Mouse (Mus musculus): Measurements from ENCODE around the gene Kdr. TPM values are rescaled to one million over a fixed set of nuclear protein-coding genes. Genes with fewer than 3 reads are reported as not detected.

Kdr gene
- total RNA-seq (2014; fragmentation: Nextera tagmentation), result not detected in 2 replicates
- total RNA-seq (2017), result 0.11 and 0.17 TPM in 2 replicates
- 0.01 TPM in 1 of 2 replicates, not detected in the other for polyA plus RNA-seq (2012)

DNA sequence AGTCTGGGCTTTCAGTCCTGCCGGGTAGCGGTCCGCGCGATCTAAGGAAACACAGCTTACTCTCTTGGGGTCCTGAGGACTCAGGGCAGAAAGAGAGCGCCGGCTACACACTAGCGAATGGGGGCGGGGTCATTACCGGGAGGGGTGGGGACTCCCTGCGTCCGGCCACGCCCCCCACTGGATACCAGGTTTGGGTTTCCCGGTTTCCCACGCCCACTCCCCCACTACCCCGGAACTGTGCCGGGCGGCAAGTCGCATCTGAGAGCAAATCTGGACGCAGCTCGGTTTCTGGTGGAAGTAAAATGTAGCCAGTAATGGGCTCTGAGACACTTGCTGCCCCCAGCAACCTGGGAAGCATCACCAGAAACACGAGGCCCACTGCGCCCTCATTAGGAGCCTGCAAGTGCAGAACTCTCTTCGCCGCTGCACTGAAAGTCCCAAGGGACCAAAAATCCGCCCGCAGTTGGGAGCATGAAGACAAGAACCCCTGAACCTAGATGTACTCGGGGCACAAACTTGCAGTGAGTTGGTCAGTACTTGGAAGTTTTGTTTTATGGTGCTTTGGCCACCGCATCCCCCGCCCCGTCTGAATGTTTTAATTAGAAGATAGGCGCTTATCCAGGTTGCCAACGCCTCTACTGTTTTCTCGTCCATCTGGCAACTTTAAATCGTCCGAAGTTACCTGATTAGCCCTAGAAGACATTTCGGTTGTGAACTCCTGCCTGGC lies at the start of gene Kdr:
Gene Kdr, minus strand, starts transcription at position 85 of the 727 bp plus-strand sequence.
- H3K9me3 ChIP-seq (replicated peaks), result peaks cover 2% of the 10 kb centered on the region; the same call in 1 of the 2 replicates
- no peak for DNase-seq (ENCODE audit: low spot score)
- TF ChIP-seq GATA2 (IDR thresholded peaks at IDR 0.05; ENCODE audit: borderline replicate concordance, low read depth, low read length) (no peak), POLR2AphosphoS5 (IDR thresholded peaks at IDR 0.05; ENCODE audit: insufficient replicate concordance, low read depth, low read length) (no peak), CTCF (IDR thresholded peaks at IDR 0.05; ENCODE audit: low read depth, low read length) (no peak), TAL1 (conservative IDR thresholded peaks at IDR 0.05; ENCODE audit: low read depth, low read length) (no peak), GATA1 (IDR thresholded peaks at IDR 0.05; ENCODE audit: borderline replicate concordance, low read length) (no peak)
- H3K36me3 ChIP-seq (replicated peaks), result no peaks in the 10 kb centered on the region
- H3K4me3 ChIP-seq (ENCODE audit: low read depth, low read length), result no peak within 1 kb of the TSS
- H3K4me1 ChIP-seq (ENCODE audit: insufficient read depth, low read depth, low read length), result 0 out of 2 replicates have a peak, but pooled peaks cover 4% of the 10 kb centered on the region
- ATAC-seq (ENCODE audit: extremely low read depth, insufficient number of reproducible peaks, low FRiP score, poor library complexity, severe bottlenecking), result no peak
- H3K27me3 ChIP-seq (ENCODE audit: insufficient read depth, low read length), result peaks cover 43% of the 10 kb centered on the region

DNA sequence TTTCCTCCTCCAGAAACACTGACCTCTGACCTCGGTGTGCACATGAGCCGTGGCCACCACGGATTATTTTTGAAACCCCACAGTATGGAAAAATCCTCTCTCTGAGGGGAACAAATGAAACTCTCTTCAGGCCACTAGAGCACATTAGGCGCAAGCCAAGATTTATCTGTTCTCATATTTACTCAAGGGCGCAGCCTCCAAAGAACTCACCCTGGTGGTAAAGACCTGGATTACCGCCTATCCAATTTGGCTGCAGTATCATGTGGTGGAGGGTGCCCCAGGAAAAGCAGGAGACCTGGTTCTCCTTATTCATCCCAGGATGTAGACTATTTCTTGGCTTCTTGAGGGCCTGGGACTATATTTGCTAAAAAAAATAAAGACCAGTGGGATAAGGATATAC lies 48.5 kb upstream of the Kdr start:
- TF ChIP-seq CTCF (IDR thresholded peaks at IDR 0.05; ENCODE audit: low read depth, low read length), result no peak
- no peak for TF ChIP-seq GATA2 (IDR thresholded peaks at IDR 0.05; ENCODE audit: borderline replicate concordance, low read depth, low read length)
- TF ChIP-seq TAL1 (conservative IDR thresholded peaks at IDR 0.05; ENCODE audit: low read depth, low read length), result no peak
- TF ChIP-seq GATA1 (IDR thresholded peaks at IDR 0.05; ENCODE audit: borderline replicate concordance, low read length), result no peak
- TF ChIP-seq POLR2AphosphoS5 (IDR thresholded peaks at IDR 0.05; ENCODE audit: insufficient replicate concordance, low read depth, low read length), result no peak
- H3K4me1 ChIP-seq (ENCODE audit: insufficient read depth, low read depth, low read length), result peaks cover 6% of the 10 kb centered on the region; the same call in 1 of the 2 replicates
- H3K27me3 ChIP-seq (ENCODE audit: insufficient read depth, low read length), result peaks cover 17% of the 10 kb centered on the region
- no peaks in the 10 kb centered on the region for H3K36me3 ChIP-seq (replicated peaks)
- no peak for DNase-seq (ENCODE audit: low spot score)
- H3K9me3 ChIP-seq (replicated peaks), result no peaks in the 10 kb centered on the region
- no peak overlapping the region for H3K4me3 ChIP-seq (ENCODE audit: low read depth, low read length)
- no peak for ATAC-seq (ENCODE audit: extremely low read depth, insufficient number of reproducible peaks, low FRiP score, poor library complexity, severe bottlenecking)

DNA sequence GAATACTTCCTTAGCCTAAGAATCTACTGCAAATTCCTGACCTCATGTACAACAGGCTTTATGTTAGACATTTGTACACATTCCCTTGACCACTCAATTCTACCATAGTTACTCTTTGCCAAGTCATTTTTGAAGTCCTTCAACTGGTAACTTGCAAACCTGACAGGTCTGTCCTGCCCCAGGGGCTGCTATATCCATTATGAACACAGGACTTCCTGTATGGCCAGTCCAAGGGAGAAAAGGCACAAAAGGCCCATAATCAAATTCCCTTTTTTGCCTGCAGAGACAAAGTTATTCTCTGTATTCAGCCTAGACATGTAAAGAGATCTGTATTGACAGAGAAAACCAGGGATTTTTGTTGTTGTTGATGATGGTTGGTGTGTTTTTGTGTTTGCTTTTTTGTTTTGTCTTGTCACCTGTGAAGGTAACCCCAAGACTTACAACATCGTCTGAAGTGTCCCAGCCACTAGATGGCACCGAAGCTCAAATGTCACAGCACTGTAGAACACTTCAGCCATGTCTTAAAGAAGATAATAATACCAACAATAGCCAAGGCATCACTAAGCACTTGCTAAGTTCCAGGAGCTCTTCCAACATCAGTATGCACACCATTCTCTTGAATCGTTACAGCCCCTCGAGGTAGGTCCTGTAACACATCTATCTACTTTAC lies 47.9 kb upstream of the Kdr start:
- H3K36me3 ChIP-seq (replicated peaks), result no peaks in the 10 kb centered on the region
- DNase-seq (ENCODE audit: low spot score), result no peak
- H3K9me3 ChIP-seq (replicated peaks), result no peaks in the 10 kb centered on the region
- ATAC-seq (ENCODE audit: extremely low read depth, insufficient number of reproducible peaks, low FRiP score, poor library complexity, severe bottlenecking), result no peak
- peaks cover 6% of the 10 kb centered on the region; the same call in 1 of the 2 replicates for H3K4me1 ChIP-seq (ENCODE audit: insufficient read depth, low read depth, low read length)
- peaks cover 20% of the 10 kb centered on the region for H3K27me3 ChIP-seq (ENCODE audit: insufficient read depth, low read length)
- TF ChIP-seq GATA2 (IDR thresholded peaks at IDR 0.05; ENCODE audit: borderline replicate concordance, low read depth, low read length) (no peak), GATA1 (IDR thresholded peaks at IDR 0.05; ENCODE audit: borderline replicate concordance, low read length) (no peak), CTCF (IDR thresholded peaks at IDR 0.05; ENCODE audit: low read depth, low read length) (no peak), POLR2AphosphoS5 (IDR thresholded peaks at IDR 0.05; ENCODE audit: insufficient replicate concordance, low read depth, low read length) (no peak), TAL1 (conservative IDR thresholded peaks at IDR 0.05; ENCODE audit: low read depth, low read length) (no peak)
- H3K4me3 ChIP-seq (ENCODE audit: low read depth, low read length), result no peak overlapping the region

DNA sequence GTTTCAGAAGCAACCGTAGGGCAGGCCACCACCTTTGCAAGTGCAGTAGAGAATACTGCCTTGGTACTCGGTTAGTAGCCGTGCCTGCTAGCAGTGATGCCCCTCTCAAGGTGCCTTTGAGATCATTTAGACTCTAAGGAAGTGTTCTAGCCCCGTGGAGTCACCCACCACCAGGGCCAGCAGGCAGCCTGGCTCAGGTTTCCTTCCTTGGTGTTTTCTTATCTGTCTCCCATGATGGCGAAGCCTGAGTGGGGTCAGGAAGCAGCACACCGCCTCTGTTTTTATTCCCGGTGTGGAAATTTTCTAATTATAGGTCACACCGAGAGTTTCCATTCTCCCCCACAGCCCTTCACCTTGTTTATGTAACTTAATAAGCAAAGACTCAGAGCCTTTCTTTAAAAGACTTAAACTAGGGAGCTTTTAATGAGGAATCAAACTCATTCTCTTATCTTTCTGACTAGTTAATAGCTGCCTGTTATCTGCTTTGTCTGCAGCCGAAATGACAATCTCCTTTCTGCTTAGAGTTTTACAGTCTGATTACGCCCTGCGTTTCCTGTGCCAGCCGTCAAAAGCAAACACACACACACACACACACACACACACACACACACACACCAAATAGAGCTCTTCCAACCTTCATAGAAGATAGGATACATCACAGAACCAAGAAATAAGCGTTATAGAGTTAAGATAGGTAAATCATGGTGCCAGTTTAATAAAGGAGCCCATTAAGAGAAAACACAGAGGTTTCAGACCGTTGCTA lies 44.9 kb upstream of the Kdr start:
- TF ChIP-seq GATA2 (IDR thresholded peaks at IDR 0.05; ENCODE audit: borderline replicate concordance, low read depth, low read length), result no peak
- TF ChIP-seq CTCF (IDR thresholded peaks at IDR 0.05; ENCODE audit: low read depth, low read length), result no peak
- no peak for TF ChIP-seq POLR2AphosphoS5 (IDR thresholded peaks at IDR 0.05; ENCODE audit: insufficient replicate concordance, low read depth, low read length)
- no peak for TF ChIP-seq GATA1 (IDR thresholded peaks at IDR 0.05; ENCODE audit: borderline replicate concordance, low read length)
- no peak for TF ChIP-seq TAL1 (conservative IDR thresholded peaks at IDR 0.05; ENCODE audit: low read depth, low read length)
- Histone ChIP-seq H3K4me1 (ENCODE audit: insufficient read depth, low read depth, low read length) (peaks cover 6% of the 10 kb centered on the region; the same call in 1 of the 2 replicates), H3K36me3 (replicated peaks) (no peaks in the 10 kb centered on the region), H3K4me3 (ENCODE audit: low read depth, low read length) (no peak overlapping the region), H3K9me3 (replicated peaks) (no peaks in the 10 kb centered on the region), H3K27me3 (ENCODE audit: insufficient read depth, low read length) (peaks cover 15% of the 10 kb centered on the region)
- no peak for ATAC-seq (ENCODE audit: extremely low read depth, insufficient number of reproducible peaks, low FRiP score, poor library complexity, severe bottlenecking)
- no peak for DNase-seq (ENCODE audit: low spot score)

DNA sequence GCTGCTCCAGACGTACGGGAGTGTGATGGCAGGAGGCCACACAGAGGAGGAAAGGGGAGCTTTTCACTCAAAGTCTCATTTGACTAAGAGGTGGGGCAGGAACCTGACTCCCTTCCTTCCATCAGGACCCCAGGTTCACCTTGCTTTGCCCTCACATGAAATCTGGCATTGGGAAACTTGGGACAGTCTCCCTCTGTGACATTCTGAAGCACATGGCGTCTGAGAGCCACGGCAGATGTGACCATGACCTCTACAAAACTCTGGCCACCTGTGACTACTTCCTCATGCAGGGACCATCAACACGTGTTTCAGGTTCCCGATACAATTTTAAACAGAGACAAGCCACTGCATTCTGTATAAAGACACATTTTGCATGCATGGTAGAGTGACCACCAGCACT lies 44.2 kb upstream of the Kdr start:
- Histone ChIP-seq H3K4me1 (ENCODE audit: insufficient read depth, low read depth, low read length) (peaks cover 6% of the 10 kb centered on the region; the same call in 1 of the 2 replicates), H3K36me3 (replicated peaks) (no peaks in the 10 kb centered on the region), H3K4me3 (ENCODE audit: low read depth, low read length) (no peak overlapping the region), H3K9me3 (replicated peaks) (no peaks in the 10 kb centered on the region), H3K27me3 (ENCODE audit: insufficient read depth, low read length) (peaks cover 17% of the 10 kb centered on the region)
- no peak for DNase-seq (ENCODE audit: low spot score)
- ATAC-seq (ENCODE audit: extremely low read depth, insufficient number of reproducible peaks, low FRiP score, poor library complexity, severe bottlenecking), result no peak
- no peak for TF ChIP-seq TAL1 (conservative IDR thresholded peaks at IDR 0.05; ENCODE audit: low read depth, low read length)
- TF ChIP-seq CTCF (IDR thresholded peaks at IDR 0.05; ENCODE audit: low read depth, low read length), result no peak
- TF ChIP-seq GATA2 (IDR thresholded peaks at IDR 0.05; ENCODE audit: borderline replicate concordance, low read depth, low read length), result no peak
- no peak for TF ChIP-seq POLR2AphosphoS5 (IDR thresholded peaks at IDR 0.05; ENCODE audit: insufficient replicate concordance, low read depth, low read length)
- no peak for TF ChIP-seq GATA1 (IDR thresholded peaks at IDR 0.05; ENCODE audit: borderline replicate concordance, low read length)
